Mouse (Mus musculus) layer of hippocampus, adult 9-11 months (tissue): ENCODE results near the gene Sptbn4.

ENCODE experiments used
- DNase-seq: peaks from one replicate; pipeline ENCODE4 v3.0.0; 2022

Sptbn4 gene

GRCm38 (mm10) chr7:27379836-27380235 is 67.7 kb downstream of the Sptbn4 start:
- DNase-seq: no peak

- no peak for DNase-seq
These were observed 69.1 kb downstream of the Sptbn4 start for GRCm38 (mm10) chr7:27378431-27378830.

- DNase-seq: peak; percentile 73
These were observed 72.2 kb downstream of the Sptbn4 start for GRCm38 (mm10) chr7:27375274-27375673.

GRCm38 (mm10) chr7:27371715-27372462 is 75.6 kb downstream of the Sptbn4 start:
- DNase-seq: no peak

GRCm38 (mm10) chr7:27369111-27369510 is 78.4 kb downstream of the Sptbn4 start:
- no peak for DNase-seq

GRCm38 (mm10) chr7:27367976-27368375 is 79.5 kb downstream of the Sptbn4 start:
- DNase-seq: no peak

- no peak for DNase-seq
These were observed 81.2 kb downstream of the Sptbn4 start for GRCm38 (mm10) chr7:27366082-27366844.

GRCm38 (mm10) chr7:27364379-27364778 is 83.1 kb downstream of the Sptbn4 start:
- no peak for DNase-seq

- peak; percentile 99 for DNase-seq
These were observed 86.1 kb downstream of the Sptbn4 start for GRCm38 (mm10) chr7:27361283-27361946.

- no peak for DNase-seq
These were observed 86.7 kb downstream of the Sptbn4 start for GRCm38 (mm10) chr7:27360749-27361148.

GRCm38 (mm10) chr7:27359706-27360358 is 87.7 kb downstream of the Sptbn4 start:
- DNase-seq: no peak

- no peak for DNase-seq
These were observed 88.3 kb downstream of the Sptbn4 start for GRCm38 (mm10) chr7:27359162-27359561.

GRCm38 (mm10) chr7:27357595-27357978 is 89.9 kb downstream of the Sptbn4 start:
- no peak for DNase-seq

- no peak for DNase-seq
These were observed 90.5 kb downstream of the Sptbn4 start, which contains the start of gene Gm20479 for GRCm38 (mm10) chr7:27356861-27357594. Gene Gm20479 (minus strand): TSS chr7:27357419.

- DNase-seq: no peak
These were observed 91.2 kb downstream of the Sptbn4 start for GRCm38 (mm10) chr7:27356248-27356647.

- DNase-seq: peak; percentile 92
These were observed 91.7 kb downstream of the Sptbn4 start, which contains the start of gene Shkbp1 for GRCm38 (mm10) chr7:27355745-27356240. Gene Shkbp1 (minus strand): TSS chr7:27356019.

- DNase-seq: no peak
These were observed 92.2 kb downstream of the Sptbn4 start for GRCm38 (mm10) chr7:27355261-27355660.

GRCm38 (mm10) chr7:27354783-27355182 is 92.7 kb downstream of the Sptbn4 start:
- no peak for DNase-seq

GRCm38 (mm10) chr7:27354144-27354543 is 93.3 kb downstream of the Sptbn4 start:
- no peak for DNase-seq

GRCm38 (mm10) chr7:27345444-27345843 is 102.0 kb downstream of the Sptbn4 start:
- DNase-seq: no peak

- no peak for DNase-seq
These were observed 104.9 kb downstream of the Sptbn4 start for GRCm38 (mm10) chr7:27342595-27342994.

- peak; percentile 85 for DNase-seq
These were observed 108.0 kb downstream of the Sptbn4 start for GRCm38 (mm10) chr7:27339519-27339918.
